Mouse (Mus musculus) lung, embryonic 16.5 days (tissue): ENCODE measurements around the gene 4933430I17Rik. TPM values are rescaled to one million over a fixed set of nuclear protein-coding genes. Genes with fewer than 3 reads are reported as not detected.

Source experiments
- ATAC-seq: fragments of 200-750 bp; cut with Nextera tagmentation; 2 replicates; pipeline ENCODE4 v1.8.0; 2017; ENCODE audit warnings: low read depth, mild to moderate bottlenecking, moderate library complexity
- H3K27ac ChIP-seq: fragments of 300-500 bp; sonication (generic); 2 replicates; pipeline ENCODE4 v1.5.1; 2014; ENCODE audit warnings: mild to moderate bottlenecking, control low read depth, low read length
- H3K27me3 ChIP-seq: fragments of 300-500 bp; sonication (generic); 2 replicates; pipeline ENCODE4 v1.6.1; 2014; ENCODE audit warnings: low read depth, low read length, mixed read lengths; ENCODE audit not compliant: control insufficient read depth, insufficient read depth
- H3K36me3 ChIP-seq: fragments of 300-500 bp; sonication (generic); 2 replicates; pipeline ENCODE4 v1.6.1; 2014; ENCODE audit warnings: low read length; ENCODE audit not compliant: control insufficient read depth, insufficient read depth
- H3K4me1 ChIP-seq: fragments of 300-500 bp; sonication (generic); replicated peaks from 2 replicates; pipeline ENCODE4 v1.6.1; 2014; ENCODE audit warnings: low read length, mixed read lengths; ENCODE audit not compliant: control insufficient read depth, insufficient read depth
- H3K4me2 ChIP-seq: fragments of 300-500 bp; sonication (generic); 2 replicates; pipeline ENCODE4 v1.6.1; 2014; ENCODE audit warnings: low read depth, low read length, control low read depth
- H3K4me3 ChIP-seq: fragments of 300-500 bp; sonication (generic); 2 replicates; pipeline ENCODE4 v1.5.1; 2014; ENCODE audit warnings: mild to moderate bottlenecking, low read length, control low read depth
- H3K9ac ChIP-seq: fragments of 300-500 bp; sonication (generic); 2 replicates; pipeline ENCODE4 v1.6.1; 2014; ENCODE audit warnings: low read length, control low read depth
- H3K9me3 ChIP-seq: fragments of 300-500 bp; sonication (generic); 2 replicates; pipeline ENCODE4 v1.6.1; 2016; ENCODE audit warnings: low read length; ENCODE audit not compliant: control insufficient read depth
- WGBS: fragments of 180-500 bp; shearing (Covaris S2); extraction: QIAGEN DNeasy Blood & Tissue Kit; methylation state at CpG from one replicate; pipeline ENCODE4 v1.1.7; 2014; 5-methylcytosine and 5-hydroxymethylcytosine counted together
- polyA plus RNA-seq: library from polyadenylated mRNA; unstranded; fragments of >200 nt; fragmentation: Nextera tagmentation; extraction: Ambion mirVana; gene quantifications from 2 replicates; pipeline ENCODE4 v1.2.1, GENCODE M21; 2015

4933430I17Rik gene
- polyA plus RNA-seq, 1 experiment from 2014 or later: 0.40 TPM

DNA sequence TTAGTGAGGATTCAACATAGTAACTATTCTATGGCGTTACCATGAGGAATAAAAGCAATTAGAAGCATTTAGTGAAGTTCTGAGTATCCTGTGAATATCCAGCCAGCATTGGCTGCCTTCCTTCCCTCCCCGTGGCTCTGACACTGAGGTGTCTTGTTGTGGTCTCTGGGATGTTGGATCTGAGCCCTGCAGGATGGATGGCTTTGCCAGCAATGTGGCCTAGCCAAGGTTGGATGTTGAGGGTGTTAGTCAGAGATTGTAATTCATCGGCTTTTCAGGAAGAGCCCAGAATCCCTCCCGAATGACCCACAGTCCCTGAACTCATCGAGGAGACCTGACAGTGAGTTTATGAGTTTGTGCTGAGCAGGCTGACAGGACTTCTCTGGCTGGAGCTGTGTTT is 70.9 kb downstream of the 4933430I17Rik start:
- H3K27ac ChIP-seq: no peak overlapping the region
- WGBS: 54% methylated on average over 5 of the region's 5 CpGs
- H3K4me2 ChIP-seq: no peak overlapping the region
- H3K36me3 ChIP-seq: no peaks in the 10 kb centered on the region
- peaks cover 7% of the 10 kb centered on the region for H3K4me1 ChIP-seq
- H3K4me3 ChIP-seq: no peak overlapping the region
- no peaks in the 10 kb centered on the region for H3K9me3 ChIP-seq
- no peak for ATAC-seq
- no peaks in the 10 kb centered on the region for H3K27me3 ChIP-seq
- no peak overlapping the region; the same call in 1 of the 2 replicates for H3K9ac ChIP-seq

Other genes starting within 250 kb of the 4933430I17Rik start
- gene Fkbp15, start 164.8 kb upstream of the 4933430I17Rik start, polyA plus RNA-seq: 26.1 and 27.1 TPM in 2 replicates
- gene Slc31a1, start 164.6 kb upstream of the 4933430I17Rik start, polyA plus RNA-seq: 51.2 and 51.9 TPM in 2 replicates
- 141 and 148 TPM in 2 replicates for gene Cdc26, start 116.7 kb upstream of the 4933430I17Rik start, polyA plus RNA-seq
- 20.7 and 21.4 TPM in 2 replicates for gene Prpf4, start 116.6 kb upstream of the 4933430I17Rik start, polyA plus RNA-seq
- gene Rnf183, start 90.1 kb upstream of the 4933430I17Rik start, polyA plus RNA-seq: 0.14 TPM in 1 of 2 replicates, not detected in the other
- gene Wdr31, start 54.5 kb upstream of the 4933430I17Rik start, polyA plus RNA-seq: 12.4 and 13.3 TPM in 2 replicates
- 47.9 and 59.2 TPM in 2 replicates for gene Bspry, start 45.3 kb upstream of the 4933430I17Rik start, polyA plus RNA-seq
- 19.1 and 20.9 TPM in 2 replicates for gene Hdhd3, start 21.9 kb upstream of the 4933430I17Rik start, polyA plus RNA-seq
- gene Alad, start 5.5 kb upstream of the 4933430I17Rik start, polyA plus RNA-seq: 141 and 168 TPM in 2 replicates
- 79.9 and 83.8 TPM in 2 replicates for gene Pole3, start 301 bp upstream of the 4933430I17Rik start, polyA plus RNA-seq
- gene Rgs3, start 34.5 kb downstream of the 4933430I17Rik start, polyA plus RNA-seq: 57.4 and 66.1 TPM in 2 replicates